Mouse (Mus musculus): Measurements from ENCODE around the gene Ccdc59. TPM values are rescaled to one million over a fixed set of nuclear protein-coding genes. Genes with fewer than 3 reads are reported as not detected.

Gene Ccdc59
- polyA plus RNA-seq, 1 experiment from 2014 or later = 34.5 TPM

DNA sequence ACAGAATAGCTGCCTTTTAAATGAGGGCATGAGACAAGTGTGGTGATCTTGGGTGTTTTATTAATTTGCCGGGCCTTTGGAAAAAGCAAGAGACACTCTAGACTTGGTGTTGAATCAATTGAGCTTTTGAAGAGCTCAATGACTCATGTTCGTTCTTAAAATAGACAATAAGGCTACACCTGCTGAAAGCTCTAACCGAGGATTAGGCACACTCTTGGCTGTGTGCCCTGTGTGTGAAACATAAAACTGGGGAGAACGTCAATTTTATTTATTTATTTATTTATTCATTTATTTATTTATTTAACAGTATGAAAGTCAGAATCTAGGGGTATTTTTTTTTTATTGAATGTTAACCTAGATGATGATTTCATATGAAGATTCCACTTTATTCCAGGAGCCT is 10.3 kb downstream of the Ccdc59 start:
- H3K9ac ChIP-seq = no peak overlapping the region
- no peak overlapping the region for H3K4me2 ChIP-seq
- no peak for ATAC-seq (replicated peaks; ENCODE audit: insufficient number of reproducible peaks, insufficient read depth, low FRiP score, low read depth)
- no peak overlapping the region for H3K27ac ChIP-seq
- H3K4me3 ChIP-seq = no peak overlapping the region
- peaks cover 28% of the 10 kb centered on the region for H3K36me3 ChIP-seq
- H3K4me1 ChIP-seq (replicated peaks) = peaks cover 6% of the 10 kb centered on the region
- no peaks in the 10 kb centered on the region for H3K27me3 ChIP-seq
- H3K9me3 ChIP-seq (replicated peaks) = no peaks in the 10 kb centered on the region
- WGBS = 38% methylated on average over 4 of the region's 4 CpGs

DNA sequence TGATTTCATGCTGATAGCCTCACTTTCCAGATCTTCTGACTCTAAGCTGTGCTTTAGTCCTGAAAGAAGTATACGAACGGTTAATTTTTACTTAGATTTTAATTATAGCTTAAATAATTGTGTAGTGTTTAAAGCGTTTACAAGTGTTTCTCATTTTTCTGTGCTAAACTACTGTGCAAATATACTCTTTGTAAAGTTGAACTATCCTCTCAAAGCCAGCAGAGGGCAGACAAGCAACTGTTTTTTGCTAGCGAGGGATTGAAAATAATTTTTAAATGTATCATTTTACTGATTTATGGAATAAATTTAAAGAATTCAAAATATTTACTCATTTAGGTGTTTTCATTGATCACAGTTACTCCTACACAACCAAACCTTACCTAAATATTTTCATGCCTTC is 26.4 kb downstream of the Ccdc59 start:
- no peak overlapping the region for H3K4me3 ChIP-seq
- no peaks in the 10 kb centered on the region for H3K27me3 ChIP-seq
- no peaks in the 10 kb centered on the region for H3K9me3 ChIP-seq (replicated peaks)
- H3K4me2 ChIP-seq = no peak overlapping the region
- H3K27ac ChIP-seq = no peak overlapping the region
- no peak for ATAC-seq (replicated peaks; ENCODE audit: insufficient number of reproducible peaks, insufficient read depth, low FRiP score, low read depth)
- WGBS = 51% methylated on average over 4 of the region's 4 CpGs
- no peaks in the 10 kb centered on the region for H3K36me3 ChIP-seq
- no peaks in the 10 kb centered on the region for H3K4me1 ChIP-seq (replicated peaks)
- H3K9ac ChIP-seq = no peak overlapping the region

Other genes starting within 250 kb of the Ccdc59 start
- 9.8 and 10.3 TPM in 2 replicates for gene Mettl25, start 313 bp downstream of the Ccdc59 start, polyA plus RNA-seq (2015; fragmentation: Nextera tagmentation; extraction: Ambion mirVana)